8 mouse cellular contexts compared by ENCODE assay signal in genomic region chr11:54028044-54028951, GRCm38 (mm10). TPM values are rescaled to one million over a fixed set of nuclear protein-coding genes. Genes with fewer than 3 reads are reported as not detected.
DNase-seq lines count a peak whose midpoint lies in the region; ATAC-seq lines count a peak whose summit lies in the region.

Gene Slc22a4 (minus strand): TSS chr11:54028090.

- ATAC-seq in intestine, embryonic 15.5 days, result peak; percentile 93

- H3K36me3 ChIP-seq in intestine, embryonic 15.5 days, result no peaks in the 10 kb centered on the region

- H3K27ac ChIP-seq in intestine, embryonic 15.5 days, result no peak within 1 kb of the TSS

- H3K4me3 ChIP-seq in intestine, embryonic 15.5 days (replicated peaks), result peak within 1 kb of the TSS; percentile 52

- intact Hi-C loops in gastrocnemius, postnatal 36 days (cut with DNase I), result no loop called here
- intact Hi-C loops in left cerebral cortex, postnatal 36 days (cut with DNase I), result no loop called here

- peak; percentile 90 for DNase-seq in adrenal gland, postnatal 14 days
- peak; percentile 46 for DNase-seq in embryo, embryonic 11.5 days (ENCODE audit: low read depth, low spot score)
- DNase-seq in gastrocnemius, postnatal 36 days, result peak; percentile 79
- peak; percentile 69 to 75 for DNase-seq in left cerebral cortex, postnatal 36 days (ENCODE audit: low spot score in 2 of 2)
- peak; percentile 75 for DNase-seq in mesoderm, embryonic 11.5 days (ENCODE audit: low read depth, low spot score)
- DNase-seq in right cerebral cortex, postnatal 14 days, result peak; percentile 63
- peak; percentile 78 for DNase-seq in yolk sac, embryonic 10.5 days (ENCODE audit: low spot score)

- 3% methylated on average over 61 of the region's 61 CpGs for WGBS in intestine, embryonic 15.5 days

- no peaks in the 10 kb centered on the region for H3K9me3 ChIP-seq in intestine, embryonic 15.5 days

- H3K27me3 ChIP-seq in intestine, embryonic 15.5 days (replicated peaks), result peaks cover 6% of the 10 kb centered on the region; the same call in 1 of the 2 replicates

- H3K4me1 ChIP-seq in intestine, embryonic 15.5 days (replicated peaks), result peaks cover 15% of the 10 kb centered on the region

- peak within 1 kb of the TSS; percentile 98 for H3K4me2 ChIP-seq in intestine, embryonic 15.5 days (replicated peaks)

- H3K9ac ChIP-seq in intestine, embryonic 15.5 days, result peak within 1 kb of the TSS; percentile 65

RNA-seq across cellular contexts. Expression of gene Slc22a4, which starts in this region (rescaled TPM):
- total RNA-seq in adrenal gland, postnatal 14 days (2021), result 3.5 and 7.2 TPM in 2 replicates
- total RNA-seq in gastrocnemius, postnatal 36 days (2021), result 1 to 10 TPM; 2.1 to 2.8 TPM
- polyA plus RNA-seq in intestine, embryonic 15.5 days (2015; fragmentation: Nextera tagmentation; extraction: Ambion mirVana), result 0.72 and 1.4 TPM in 2 replicates
- 1 to 10 TPM; 4.3 to 5.3 TPM for total RNA-seq in left cerebral cortex, postnatal 36 days (2021)
